7 mouse cellular contexts compared by ENCODE assay signal in genomic region chr10:83617366-83617765, GRCm38 (mm10). TPM values are rescaled to one million over a fixed set of nuclear protein-coding genes. Genes with fewer than 3 reads are reported as not detected.
A peak's percentile ranks its signal among the peaks of the same experiment; 100 is the strongest.
DNase-seq lines count a peak whose midpoint lies in the region; TF ChIP-seq lines count a peak whose summit lies in the region.

No protein-coding gene starts in this region.

- H3K9me3 ChIP-seq in ES-E14 (ENCODE audit: control insufficient read depth, insufficient read depth, low read depth, low read length), result no peaks in the 10 kb centered on the region

- no peak overlapping the region for H3K9ac ChIP-seq in ES-E14 (ENCODE audit: insufficient read depth, low read depth, low read length, poor library complexity, severe bottlenecking)

- intact Hi-C loops in heart, postnatal 25 days (cut with DNase I), result loop anchor here (5.0 kb wide), 1 partner anchor 160 kb away; no protein-coding TSS in a partner anchor

- DNase-seq in layer of hippocampus, adult 2 months (ENCODE audit: low spot score in 2 of 2), result no peak
- DNase-seq in layer of hippocampus, postnatal 25 days (ENCODE audit: extremely low spot score in 1 of 2, low spot score in 1 of 2), result no peak
- DNase-seq in ES-E14 (ENCODE audit: low read depth, low spot score), result peak; percentile 65
- DNase-seq in c-Kit-positive CD71-negative TER-119-negative erythroid progenitor cells, embryonic 14.5 days (ENCODE audit: low read depth), result peak; percentile 23
- peak; percentile 16 to 59 for DNase-seq in kidney, postnatal 36 days
- peak; percentile 39 for DNase-seq in thymus, postnatal 0 days (ENCODE audit: low spot score)
- DNase-seq in heart, postnatal 25 days (ENCODE audit: low spot score), result no peak

- H3K36me3 ChIP-seq in ES-E14 (ENCODE audit: control insufficient read depth, insufficient read depth, low read length, poor library complexity, severe bottlenecking), result no peaks in the 10 kb centered on the region

- TF ChIP-seq CTCF in layer of hippocampus, adult 2 months (conservative IDR thresholded peaks at IDR 0.05), result peak; percentile 74

- H3K4me3 ChIP-seq in layer of hippocampus, adult 2 months, result no peak overlapping the region
- no peak overlapping the region for H3K4me3 ChIP-seq in ES-E14 (ENCODE audit: insufficient read depth in 1 of 2, low read depth in 1 of 2, low read length in 2 of 2, poor library complexity in 1 of 2, severe bottlenecking in 1 of 2)

- in situ Hi-C loops in ES-E14 (cut with MboI; ENCODE audit: low sequenced_read_pairs in 2 of 2, unreplicated experiment in 2 of 2), result no loop called here

- no peak overlapping the region for H3K27ac ChIP-seq in layer of hippocampus, adult 2 months
- H3K27ac ChIP-seq in ES-E14 (ENCODE audit: insufficient read depth, low read depth, low read length, poor library complexity, severe bottlenecking), result no peak overlapping the region

- peaks cover 0 to 3% of the 10 kb centered on the region in 2 experiments; a peak in 1 of 4 replicates for H3K4me1 ChIP-seq in ES-E14 (ENCODE audit: control insufficient read depth in 2 of 2, insufficient read depth in 2 of 2, low read length in 2 of 2, poor library complexity in 1 of 2)

TF ChIP-seq in ES-E14, 5 proteins besides CTCF, POLR2A, EP300 and RAD21:
- no peak for TF ChIP-seq CHD2 (IDR thresholded peaks at IDR 0.05; ENCODE audit: low read depth, low read length)
- no peak for TF ChIP-seq ZC3H11A (IDR thresholded peaks at IDR 0.05; ENCODE audit: borderline replicate concordance, low read depth, low read length)
- TF ChIP-seq ZNF384 (IDR thresholded peaks at IDR 0.05; ENCODE audit: low read depth, low read length), result no peak
- TF ChIP-seq HCFC1 (IDR thresholded peaks at IDR 0.05; ENCODE audit: borderline replicate concordance, insufficient read depth, low read length), result no peak
- TF ChIP-seq MAFK (IDR thresholded peaks at IDR 0.05; ENCODE audit: insufficient read depth, low read depth, low read length), result no peak

RNA-seq across cellular contexts. Expression of gene Appl2, which starts 31.2 kb away (rescaled TPM):
- 10 to 100 TPM; 81.1 to 95.5 TPM for total RNA-seq in layer of hippocampus, adult 2 months (2021)
- total RNA-seq in layer of hippocampus, postnatal 25 days (2021), result 10 to 100 TPM; 65.5 to 76.2 TPM
- total RNA-seq in ES-E14 (2012; rRNA removed), result 13.9 and 20.6 TPM in 2 replicates
- polyA plus RNA-seq in thymus, postnatal 0 days (2015; fragmentation: Nextera tagmentation; extraction: Ambion mirVana), result 7.5 and 9.3 TPM in 2 replicates
- total RNA-seq in heart, postnatal 25 days (2021), result 10 to 100 TPM; 32.5 to 34.6 TPM

Comparison
In these comparisons a context has a peak if more than half of its experiments do, and no peak if none do; other contexts are left out.
1. DNase-seq: peak in ES-E14 (single experiment), c-Kit-positive CD71-negative TER-119-negative erythroid progenitor cells, embryonic 14.5 days (single experiment), kidney, postnatal 36 days (2 of 2) and thymus, postnatal 0 days (single experiment); none in layer of hippocampus, adult 2 months (0 of 2), layer of hippocampus, postnatal 25 days (0 of 2) and heart, postnatal 25 days (single experiment).